Mouse (Mus musculus): Measurements from ENCODE around the gene Rrp8. TPM values are rescaled to one million over a fixed set of nuclear protein-coding genes. Genes with fewer than 3 reads are reported as not detected.
"Not testable (repeated sequence)": the region's sequence is repeated elsewhere in the genome, so short reads cannot be mapped to it uniquely, and the experiment has no call there.

Rrp8 gene
- polyA plus RNA-seq, 2 experiments, result 7.0 to 9.2 TPM

DNA sequence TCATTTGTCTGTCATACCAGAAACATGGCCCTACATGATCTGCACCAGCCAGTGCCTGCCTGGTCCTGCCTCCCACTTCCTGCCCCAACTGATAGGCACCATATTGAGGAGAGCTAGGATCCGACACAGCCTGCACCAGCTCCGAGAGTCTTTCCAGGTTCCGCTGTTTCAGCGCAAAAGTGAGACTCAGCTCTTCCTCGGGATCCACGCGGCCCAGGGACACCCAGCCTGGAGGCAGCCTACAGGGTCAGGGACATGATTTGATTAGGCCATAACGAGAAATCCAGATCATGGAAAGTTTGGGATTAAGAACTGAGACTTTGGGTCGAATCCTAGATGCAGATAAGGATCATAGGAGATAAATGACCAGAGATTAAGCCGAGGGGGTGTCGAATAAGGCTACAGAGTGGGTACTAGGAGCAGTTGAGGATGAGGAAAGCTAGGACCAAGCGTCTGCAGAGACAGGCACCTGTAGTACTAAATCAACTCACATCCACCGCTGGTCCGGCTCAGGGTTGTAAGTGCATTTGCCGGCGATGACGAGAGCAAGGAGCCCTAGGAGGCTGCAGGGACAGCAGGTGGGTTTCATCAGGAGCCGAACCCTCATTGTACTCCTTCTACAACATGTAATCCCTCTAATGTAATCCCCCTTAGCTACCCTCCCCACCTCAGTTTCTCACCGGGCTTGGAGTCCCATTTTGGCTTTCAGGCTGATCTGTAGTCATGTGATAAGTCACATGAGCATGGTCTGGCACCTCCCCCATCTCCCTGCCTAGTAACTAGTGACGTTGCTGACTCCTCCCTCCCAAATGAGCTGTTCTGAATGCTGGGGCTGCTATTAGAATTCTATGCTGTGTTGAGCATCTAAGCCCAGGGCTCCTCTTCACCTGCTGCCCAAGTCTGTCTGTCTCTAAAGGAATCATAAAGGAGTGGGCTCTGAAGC lies 14.6 kb upstream of the Rrp8 start, which contains the start of gene Tpp1:
Gene Tpp1 (minus strand): TSS at position 745 of the 943 bp plus-strand sequence.
- H3K9me3 ChIP-seq (ENCODE audit: control insufficient read depth, low read length), result no peaks in the 10 kb centered on the region
- H3K27ac ChIP-seq, result peak within 1 kb of the TSS; percentile 57
- H3K4me3 ChIP-seq (ENCODE audit: insufficient read depth in 1 of 2, low read depth in 2 of 2, low read length in 2 of 2), result peak within 1 kb of the TSS; percentile 85 to 95
- DNase-seq (ENCODE audit: low read depth in 3 of 3, low spot score in 3 of 3), result peak; percentile 84 to 88 (median 87)
- H3K27me3 ChIP-seq (ENCODE audit: control insufficient read depth, insufficient read depth, low read length), result no peaks in the 10 kb centered on the region
- ATAC-seq (ENCODE audit: insufficient read depth), result peak; percentile 88
- H3K4me2 ChIP-seq (ENCODE audit: low read depth), result peak within 1 kb of the TSS; percentile 80
- peak within 1 kb of the TSS; percentile 90 for H3K9ac ChIP-seq (replicated peaks)
- peaks cover 1% of the 10 kb centered on the region; the same call in 1 of the 2 replicates for H3K36me3 ChIP-seq (replicated peaks; ENCODE audit: control insufficient read depth, insufficient read depth, low read depth)
- 15% methylated on average over 20 of the region's 20 CpGs for WGBS (ENCODE audit: insufficient replicate concordance)
- peaks cover 6 to 7% of the 10 kb centered on the region in 2 experiments for H3K4me1 ChIP-seq (replicated peaks; ENCODE audit: control insufficient read depth in 2 of 2, insufficient read depth in 2 of 2, low read length in 1 of 2)
- TF ChIP-seq EP300 (IDR thresholded peaks at IDR 0.05; ENCODE audit: low read depth) (no peak), CTCF (IDR thresholded peaks at IDR 0.05; ENCODE audit: low read depth) (no peak)

DNA sequence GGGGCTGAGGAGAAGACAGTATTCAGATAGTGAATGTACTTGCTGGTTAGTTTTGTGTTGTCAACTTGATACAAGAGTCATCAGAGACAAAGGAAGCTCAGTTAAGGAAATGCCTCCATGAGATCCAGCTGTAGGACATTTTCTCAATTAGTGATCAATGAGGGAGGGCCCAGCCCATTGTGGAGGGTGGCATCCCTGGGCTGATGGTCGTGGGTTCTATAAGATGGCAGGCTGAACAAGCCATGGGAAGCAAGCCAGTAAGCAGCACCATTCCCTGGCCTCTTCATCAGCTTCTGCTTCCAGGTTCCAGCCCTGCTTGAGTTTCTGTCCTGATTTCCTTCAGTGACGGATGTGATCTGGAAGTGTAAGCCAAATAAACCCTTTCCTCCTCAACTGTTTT lies 10.6 kb upstream of the Rrp8 start:
- no peak for DNase-seq (ENCODE audit: low read depth in 3 of 3, low spot score in 3 of 3)
- TF ChIP-seq EP300 (IDR thresholded peaks at IDR 0.05; ENCODE audit: low read depth) (no peak), CTCF (IDR thresholded peaks at IDR 0.05; ENCODE audit: low read depth) (no peak)
- no peak overlapping the region for H3K4me2 ChIP-seq (ENCODE audit: low read depth)
- peaks cover 16% of the 10 kb centered on the region in 2 experiments for H3K4me1 ChIP-seq (replicated peaks; ENCODE audit: control insufficient read depth in 2 of 2, insufficient read depth in 2 of 2, low read length in 1 of 2)
- H3K27me3 ChIP-seq (ENCODE audit: control insufficient read depth, insufficient read depth, low read length), result no peaks in the 10 kb centered on the region
- H3K9ac ChIP-seq (replicated peaks), result no peak overlapping the region
- no peak overlapping the region for H3K4me3 ChIP-seq (ENCODE audit: insufficient read depth in 1 of 2, low read depth in 2 of 2, low read length in 2 of 2)
- no peak overlapping the region for H3K27ac ChIP-seq
- 71% methylated on average over 2 of the region's 2 CpGs for WGBS (ENCODE audit: insufficient replicate concordance)
- H3K9me3 ChIP-seq (ENCODE audit: control insufficient read depth, low read length), result no peaks in the 10 kb centered on the region
- peaks cover 9% of the 10 kb centered on the region for H3K36me3 ChIP-seq (replicated peaks; ENCODE audit: control insufficient read depth, insufficient read depth, low read depth)
- no peak for ATAC-seq (ENCODE audit: insufficient read depth)

DNA sequence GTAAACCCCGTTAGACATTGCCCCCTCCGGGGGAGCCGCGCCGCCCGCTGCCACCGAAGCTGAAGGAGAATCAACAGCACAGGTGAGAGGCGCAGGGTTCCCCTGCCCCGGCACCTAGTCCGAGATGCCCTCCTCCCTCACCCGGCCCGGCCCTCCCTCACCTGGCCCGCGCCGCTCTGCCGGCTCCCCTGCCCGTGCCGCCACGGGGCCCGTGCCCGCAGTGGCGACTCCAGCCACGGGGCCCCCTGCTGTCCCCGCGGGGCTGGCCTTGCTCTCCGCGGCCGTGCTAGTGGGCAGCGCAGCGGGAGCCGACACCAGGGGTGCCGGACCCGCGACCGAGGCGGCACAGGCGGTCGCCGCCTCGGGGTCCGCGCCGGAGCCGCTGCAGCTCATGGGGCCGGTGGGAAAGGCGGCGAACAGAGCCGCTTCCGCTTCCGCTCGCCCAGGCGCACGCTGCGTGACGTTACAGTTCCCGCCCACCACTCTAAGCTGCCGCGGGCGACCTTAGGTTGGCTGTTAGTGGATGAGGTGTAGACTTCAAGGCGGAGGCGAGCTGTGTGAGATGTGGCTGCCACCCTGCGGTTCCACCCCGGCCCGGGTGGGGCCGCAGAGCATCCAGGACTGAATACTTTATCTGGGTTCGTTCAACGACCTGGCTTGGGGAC lies 6.9 kb upstream of the Rrp8 start, which contains the start of gene Taf10:
Gene Taf10 (minus strand): TSS at position 436 of the 665 bp plus-strand sequence.
- ATAC-seq (ENCODE audit: insufficient read depth) (peak; percentile 99), DNase-seq (ENCODE audit: low read depth in 3 of 3, low spot score in 3 of 3) (peak; percentile 86 to 88 (median 87))
- Histone ChIP-seq H3K36me3 (replicated peaks; ENCODE audit: control insufficient read depth, insufficient read depth, low read depth) (peaks cover 35% of the 10 kb centered on the region), H3K4me3 (ENCODE audit: insufficient read depth in 1 of 2, low read depth in 2 of 2, low read length in 2 of 2) (peak within 1 kb of the TSS; percentile 84 to 99), H3K4me1 (replicated peaks; ENCODE audit: control insufficient read depth in 2 of 2, insufficient read depth in 2 of 2, low read length in 1 of 2) (peaks cover 15 to 17% of the 10 kb centered on the region in 2 experiments), H3K27ac (peak within 1 kb of the TSS; percentile 91), H3K4me2 (ENCODE audit: low read depth) (peak within 1 kb of the TSS; percentile 80), H3K9ac (replicated peaks) (peak within 1 kb of the TSS; percentile 96), H3K9me3 (ENCODE audit: control insufficient read depth, low read length) (no peaks in the 10 kb centered on the region), H3K27me3 (ENCODE audit: control insufficient read depth, insufficient read depth, low read length) (no peaks in the 10 kb centered on the region)
- TF ChIP-seq EP300 (IDR thresholded peaks at IDR 0.05; ENCODE audit: low read depth) (no peak), CTCF (IDR thresholded peaks at IDR 0.05; ENCODE audit: low read depth) (peak; percentile 77)
- WGBS (ENCODE audit: insufficient replicate concordance), result under 1% methylated on average over 67 of the region's 67 CpGs

DNA sequence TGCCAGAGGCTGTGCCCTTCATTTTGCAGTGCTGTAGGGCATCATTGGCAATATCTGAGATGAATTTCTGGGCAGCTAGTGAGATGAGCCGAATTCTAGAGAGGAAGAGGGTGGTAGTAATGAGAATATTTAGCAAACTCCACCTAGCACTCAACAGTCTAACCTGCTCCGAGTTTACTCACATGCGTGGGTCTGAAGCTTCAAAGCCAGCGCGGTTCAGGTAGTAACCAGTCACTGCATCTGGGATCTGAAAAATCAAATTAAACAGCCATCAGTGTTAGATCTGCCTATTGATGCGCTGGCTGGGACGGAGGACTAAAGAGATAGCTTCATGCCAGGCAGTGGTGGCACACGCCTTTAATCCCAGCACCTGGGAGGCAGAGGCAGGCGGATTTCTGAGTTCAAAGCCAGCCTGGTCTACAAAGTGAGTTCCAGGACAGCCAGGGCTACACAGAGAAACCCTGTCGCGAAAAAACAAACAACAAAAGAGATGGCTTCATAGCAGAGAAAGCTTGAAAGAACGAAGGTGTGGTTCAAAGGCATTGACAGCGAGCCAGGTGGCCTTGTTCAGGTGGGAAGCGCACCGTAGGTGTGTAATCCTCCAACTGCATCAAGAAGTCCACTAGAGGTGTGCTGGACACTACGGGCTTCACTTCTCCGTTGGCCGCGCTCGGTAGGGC lies 6.2 kb upstream of the Rrp8 start:
- H3K4me2 ChIP-seq (ENCODE audit: low read depth), result peak overlapping the region; percentile 80
- peak overlapping the region; percentile 96 for H3K9ac ChIP-seq (replicated peaks)
- not testable (repeated sequence) for H3K27me3 ChIP-seq (ENCODE audit: control insufficient read depth, insufficient read depth, low read length); ATAC-seq (ENCODE audit: insufficient read depth); DNase-seq (ENCODE audit: low read depth in 3 of 3, low spot score in 3 of 3); H3K9me3 ChIP-seq (ENCODE audit: control insufficient read depth, low read length)
- 25% methylated on average over 20 of the region's 20 CpGs for WGBS (ENCODE audit: insufficient replicate concordance)
- H3K4me1 ChIP-seq (replicated peaks; ENCODE audit: control insufficient read depth in 2 of 2, insufficient read depth in 2 of 2, low read length in 1 of 2), result peaks cover 22 to 24% of the 10 kb centered on the region in 2 experiments
- peaks cover 35% of the 10 kb centered on the region for H3K36me3 ChIP-seq (replicated peaks; ENCODE audit: control insufficient read depth, insufficient read depth, low read depth)
- peak overlapping the region; percentile 91; the same call in 1 of the 2 replicates for H3K27ac ChIP-seq
- peak overlapping the region; percentile 84 to 99 for H3K4me3 ChIP-seq (ENCODE audit: insufficient read depth in 1 of 2, low read depth in 2 of 2, low read length in 2 of 2)

DNA sequence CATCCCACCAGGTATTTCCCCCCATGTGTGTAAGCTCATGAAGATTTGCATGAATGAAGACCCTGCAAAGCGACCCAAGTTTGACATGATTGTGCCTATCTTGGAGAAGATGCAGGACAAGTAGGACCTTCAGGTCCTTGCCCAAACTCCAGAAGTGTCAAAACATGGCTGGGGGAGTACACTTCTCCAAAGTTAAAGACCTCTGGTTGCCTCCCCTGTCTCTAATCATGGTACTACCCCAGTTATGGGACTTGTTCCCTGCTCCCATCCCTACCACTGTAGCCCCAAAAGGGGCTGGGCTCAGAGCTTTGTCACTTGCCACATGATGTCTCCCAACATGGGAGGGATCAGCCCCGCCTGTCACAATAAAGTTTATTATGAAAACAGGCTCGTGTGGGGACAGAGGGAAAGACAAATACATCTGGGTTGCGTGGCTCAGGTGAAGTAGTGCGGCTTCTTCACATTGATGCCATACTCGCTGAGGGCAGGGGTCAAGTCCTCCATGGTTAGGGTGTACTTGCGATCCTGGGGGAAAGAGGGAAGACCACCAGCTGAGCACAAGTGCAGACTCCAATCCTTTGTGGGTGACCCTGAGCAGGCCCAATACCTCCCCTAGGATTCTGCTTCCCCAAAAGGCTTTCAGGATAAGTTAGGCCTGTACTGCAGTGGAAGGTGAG lies 5.5 kb upstream of the Rrp8 start:
- DNase-seq (ENCODE audit: low read depth in 3 of 3, low spot score in 3 of 3); H3K9ac ChIP-seq (replicated peaks); H3K9me3 ChIP-seq (ENCODE audit: control insufficient read depth, low read length); H3K27me3 ChIP-seq (ENCODE audit: control insufficient read depth, insufficient read depth, low read length); ATAC-seq (ENCODE audit: insufficient read depth); H3K27ac ChIP-seq: not testable (repeated sequence)
- WGBS (ENCODE audit: insufficient replicate concordance), result 72% methylated on average over 7 of the region's 7 CpGs
- Histone ChIP-seq H3K4me2 (ENCODE audit: low read depth) (peak overlapping the region; percentile 80), H3K4me1 (replicated peaks; ENCODE audit: control insufficient read depth in 2 of 2, insufficient read depth in 2 of 2, low read length in 1 of 2) (peaks cover 27 to 31% of the 10 kb centered on the region in 2 experiments), H3K36me3 (replicated peaks; ENCODE audit: control insufficient read depth, insufficient read depth, low read depth) (peaks cover 35% of the 10 kb centered on the region), H3K4me3 (ENCODE audit: insufficient read depth in 1 of 2, low read depth in 2 of 2, low read length in 2 of 2) (peak overlapping the region; percentile 84 to 99; a peak in 2 of 4 replicates)
